ENCODE assay signal across 8 mouse cellular contexts in genomic region chr13:98573261-98574056, GRCm38 (mm10).
DNase-seq lines count a peak whose midpoint lies in the region; ATAC-seq and TF ChIP-seq lines count a peak whose summit lies in the region.

No protein-coding gene starts in this region.

- 35% methylated on average over 39 of the region's 39 CpGs for WGBS in heart, embryonic 16.5 days
- 9% methylated on average over 39 of the region's 39 CpGs for WGBS in midbrain, embryonic 10.5 days

- H3K36me3 ChIP-seq in ES-E14 (ENCODE audit: control insufficient read depth, insufficient read depth, low read length, poor library complexity, severe bottlenecking), result no peaks in the 10 kb centered on the region
- no peaks in the 10 kb centered on the region for H3K36me3 ChIP-seq in heart, embryonic 16.5 days (ENCODE audit: control insufficient read depth, insufficient read depth)
- H3K36me3 ChIP-seq in midbrain, embryonic 10.5 days, result no peaks in the 10 kb centered on the region

- H3K9me3 ChIP-seq in ES-E14 (ENCODE audit: control insufficient read depth, insufficient read depth, low read depth, low read length), result no peaks in the 10 kb centered on the region
- H3K9me3 ChIP-seq in heart, embryonic 16.5 days (replicated peaks; ENCODE audit: control insufficient read depth, low read length), result no peaks in the 10 kb centered on the region
- no peaks in the 10 kb centered on the region for H3K9me3 ChIP-seq in midbrain, embryonic 10.5 days (replicated peaks)

- H3K27ac ChIP-seq in ES-E14 (ENCODE audit: insufficient read depth, low read depth, low read length, poor library complexity, severe bottlenecking), result no peak overlapping the region
- H3K27ac ChIP-seq in heart, embryonic 16.5 days (ENCODE audit: low read length), result no peak overlapping the region
- H3K27ac ChIP-seq in midbrain, embryonic 10.5 days (replicated peaks), result peak overlapping the region; percentile 78

- in situ Hi-C loops in ES-E14 (cut with MboI; ENCODE audit: low sequenced_read_pairs in 2 of 2, unreplicated experiment in 2 of 2), result no loop called here

- peak; percentile 7 for DNase-seq in gastrocnemius, adult 18-20 months (ENCODE audit: low spot score)
- DNase-seq in gastrocnemius, postnatal 14 days, result no peak
- no peak for DNase-seq in ES-E14 (ENCODE audit: low read depth, low spot score)
- DNase-seq in midbrain, embryonic 10.5 days (ENCODE audit: low spot score), result peak; percentile 64
- DNase-seq in ovary, adult 18-20 months (ENCODE audit: low spot score), result no peak
- no peak for DNase-seq in thymus, postnatal 4 days
- DNase-seq in adrenal gland, postnatal 10 days, result no peak

- ATAC-seq in heart, embryonic 16.5 days (replicated peaks; ENCODE audit: extremely low read depth, insufficient read depth, low FRiP score), result no peak

- no peak overlapping the region for H3K9ac ChIP-seq in ES-E14 (ENCODE audit: insufficient read depth, low read depth, low read length, poor library complexity, severe bottlenecking)
- 0 out of 2 replicates have a peak overlapping the region, but pooled peaks have one; percentile 26 for H3K9ac ChIP-seq in heart, embryonic 16.5 days (ENCODE audit: low read length)

- H3K4me2 ChIP-seq in heart, embryonic 16.5 days (ENCODE audit: low read depth, low read length), result peak overlapping the region; percentile 80

- peaks cover 0 to 7% of the 10 kb centered on the region in 2 experiments; a peak in 1 of 4 replicates for H3K4me1 ChIP-seq in ES-E14 (ENCODE audit: control insufficient read depth in 2 of 2, insufficient read depth in 2 of 2, low read length in 2 of 2, poor library complexity in 1 of 2)
- no peaks in the 10 kb centered on the region for H3K4me1 ChIP-seq in heart, embryonic 16.5 days (ENCODE audit: control insufficient read depth, insufficient read depth, low read length)
- peaks cover 41% of the 10 kb centered on the region for H3K4me1 ChIP-seq in midbrain, embryonic 10.5 days

- H3K27me3 ChIP-seq in heart, embryonic 16.5 days (ENCODE audit: control insufficient read depth, insufficient read depth, low read length), result peaks cover 41% of the 10 kb centered on the region
- H3K27me3 ChIP-seq in midbrain, embryonic 10.5 days (ENCODE audit: low read depth, poor library complexity, severe bottlenecking), result peaks cover 100% of the 10 kb centered on the region

- H3K4me3 ChIP-seq in ES-E14 (ENCODE audit: insufficient read depth in 1 of 2, low read depth in 1 of 2, low read length in 2 of 2, poor library complexity in 1 of 2, severe bottlenecking in 1 of 2), result peak overlapping the region; percentile 46 to 51; a peak in 3 of 4 replicates
- H3K4me3 ChIP-seq in heart, embryonic 16.5 days (ENCODE audit: low read length), result peak overlapping the region; percentile 54
- peak overlapping the region; percentile 52 for H3K4me3 ChIP-seq in midbrain, embryonic 10.5 days

- intact Hi-C loops in gastrocnemius, postnatal 14 days (cut with DNase I; ENCODE audit: low total_unique reads), result no loop called here

TF ChIP-seq in ES-E14, 5 proteins besides CTCF, POLR2A, EP300 and RAD21:
- no peak for TF ChIP-seq ZC3H11A (IDR thresholded peaks at IDR 0.05; ENCODE audit: borderline replicate concordance, low read depth, low read length)
- TF ChIP-seq HCFC1 (IDR thresholded peaks at IDR 0.05; ENCODE audit: borderline replicate concordance, insufficient read depth, low read length), result no peak
- TF ChIP-seq ZNF384 (IDR thresholded peaks at IDR 0.05; ENCODE audit: low read depth, low read length), result no peak
- TF ChIP-seq MAFK (IDR thresholded peaks at IDR 0.05; ENCODE audit: insufficient read depth, low read depth, low read length), result no peak
- no peak for TF ChIP-seq CHD2 (IDR thresholded peaks at IDR 0.05; ENCODE audit: low read depth, low read length)

Comparison
In these comparisons a context has a peak if more than half of its experiments do, and no peak if none do; other contexts are left out.
1. DNase-seq: peak in gastrocnemius, adult 18-20 months (single experiment) and midbrain, embryonic 10.5 days (single experiment); none in gastrocnemius, postnatal 14 days (single experiment), ES-E14 (single experiment), ovary, adult 18-20 months (single experiment), thymus, postnatal 4 days (single experiment) and adrenal gland, postnatal 10 days (single experiment).
2. Peak in every context shown above with its lines, with median percentiles within 50 percentile points of each other: H3K4me3 ChIP-seq.